Mouse (Mus musculus): Measurements from ENCODE around the gene Alkbh2. TPM values are rescaled to one million over a fixed set of nuclear protein-coding genes. Genes with fewer than 3 reads are reported as not detected.

The Alkbh2 gene
- polyA plus RNA-seq, 1 experiment: 17.9 TPM

DNA sequence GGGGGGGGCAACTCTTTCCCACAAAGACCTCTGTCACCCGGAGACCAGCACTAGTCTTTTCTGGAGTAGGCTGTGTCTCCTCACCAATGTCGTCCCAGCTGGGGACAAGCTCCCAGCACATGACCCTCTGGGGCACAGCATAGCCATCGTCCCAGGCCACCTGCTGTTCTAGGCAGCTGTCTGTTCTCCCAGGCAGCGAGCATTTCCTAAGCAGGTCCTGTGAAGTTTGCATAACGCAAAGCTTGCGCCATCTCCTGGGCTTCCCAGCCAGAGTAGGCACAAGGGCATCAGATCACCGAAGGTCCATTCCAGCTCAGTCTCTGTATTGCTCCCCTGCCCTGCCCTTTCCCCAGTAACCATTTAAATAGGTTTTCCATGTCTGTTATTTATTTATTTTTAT is 29.2 kb upstream of the Alkbh2 start:
- Histone ChIP-seq H3K27ac (ENCODE audit: insufficient read depth, low read length) (no peak overlapping the region), H3K27me3 (ENCODE audit: control insufficient read depth, insufficient read depth, low read length, poor library complexity, severe bottlenecking) (no peaks in the 10 kb centered on the region), H3K9me3 (replicated peaks; ENCODE audit: control insufficient read depth, insufficient read depth, low read length, poor library complexity, severe bottlenecking) (no peaks in the 10 kb centered on the region), H3K36me3 (ENCODE audit: control insufficient read depth, insufficient read depth, low read length, poor library complexity, severe bottlenecking) (no peaks in the 10 kb centered on the region), H3K4me3 (ENCODE audit: low read depth, low read length) (no peak overlapping the region), H3K4me1 (ENCODE audit: control insufficient read depth, insufficient read depth, low read length) (peaks cover 2% of the 10 kb centered on the region), H3K9ac (ENCODE audit: low read depth, poor library complexity, severe bottlenecking) (no peak overlapping the region)
- no peak for TF ChIP-seq POLR2A (IDR thresholded peaks at IDR 0.05; ENCODE audit: insufficient read depth, low read length)
- TF ChIP-seq CTCF (IDR thresholded peaks at IDR 0.05; ENCODE audit: low read depth, low read length): no peak
- no peak for TF ChIP-seq EP300 (IDR thresholded peaks at IDR 0.05; ENCODE audit: insufficient read depth, low read depth, low read length)

DNA sequence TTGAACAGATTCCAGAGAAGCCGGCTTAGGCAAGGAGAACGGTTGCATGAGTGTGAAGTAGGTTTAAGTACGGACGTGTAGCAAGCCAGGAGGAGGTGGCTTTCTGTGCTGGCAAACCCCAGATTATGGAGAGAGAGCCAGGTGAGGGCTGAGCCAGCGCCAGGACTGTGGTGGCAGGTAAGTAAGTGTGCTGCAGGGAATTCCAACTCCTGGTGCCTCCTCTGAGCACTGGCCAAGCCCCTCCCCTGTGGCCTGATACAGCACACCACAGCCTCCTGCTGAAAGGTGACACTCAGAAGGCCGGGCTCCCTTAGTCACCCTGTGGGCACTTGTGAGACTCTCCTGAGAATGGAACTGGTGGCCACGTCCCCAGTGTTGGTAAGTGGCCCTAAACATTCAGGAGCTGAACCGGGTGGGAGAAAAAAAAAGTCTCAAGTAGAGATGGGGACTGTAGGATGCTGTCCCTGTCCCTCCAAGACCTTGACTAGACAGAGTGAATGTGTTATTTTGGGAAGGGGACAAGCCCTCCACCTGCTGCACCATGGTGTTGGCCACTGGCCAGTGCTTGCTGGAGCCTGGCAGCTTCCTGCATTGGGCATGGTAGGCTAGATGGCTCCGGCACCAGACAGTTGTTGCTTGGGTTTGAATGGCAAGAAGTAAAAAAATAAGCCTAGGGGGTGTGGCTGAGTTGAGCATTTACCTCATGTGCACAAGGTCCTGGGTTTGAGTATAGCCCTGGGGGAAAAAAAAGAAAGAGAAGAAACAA is 27.3 kb upstream of the Alkbh2 start:
- H3K4me1 ChIP-seq (ENCODE audit: control insufficient read depth, insufficient read depth, low read length): peaks cover 6% of the 10 kb centered on the region
- no peaks in the 10 kb centered on the region for H3K27me3 ChIP-seq (ENCODE audit: control insufficient read depth, insufficient read depth, low read length, poor library complexity, severe bottlenecking)
- H3K4me3 ChIP-seq (ENCODE audit: low read depth, low read length): no peak overlapping the region
- no peak overlapping the region for H3K27ac ChIP-seq (ENCODE audit: insufficient read depth, low read length)
- TF ChIP-seq POLR2A (IDR thresholded peaks at IDR 0.05; ENCODE audit: insufficient read depth, low read length) (no peak), CTCF (IDR thresholded peaks at IDR 0.05; ENCODE audit: low read depth, low read length) (no peak), EP300 (IDR thresholded peaks at IDR 0.05; ENCODE audit: insufficient read depth, low read depth, low read length) (no peak)
- H3K9ac ChIP-seq (ENCODE audit: low read depth, poor library complexity, severe bottlenecking): no peak overlapping the region
- no peaks in the 10 kb centered on the region for H3K9me3 ChIP-seq (replicated peaks; ENCODE audit: control insufficient read depth, insufficient read depth, low read length, poor library complexity, severe bottlenecking)
- no peaks in the 10 kb centered on the region for H3K36me3 ChIP-seq (ENCODE audit: control insufficient read depth, insufficient read depth, low read length, poor library complexity, severe bottlenecking)

DNA sequence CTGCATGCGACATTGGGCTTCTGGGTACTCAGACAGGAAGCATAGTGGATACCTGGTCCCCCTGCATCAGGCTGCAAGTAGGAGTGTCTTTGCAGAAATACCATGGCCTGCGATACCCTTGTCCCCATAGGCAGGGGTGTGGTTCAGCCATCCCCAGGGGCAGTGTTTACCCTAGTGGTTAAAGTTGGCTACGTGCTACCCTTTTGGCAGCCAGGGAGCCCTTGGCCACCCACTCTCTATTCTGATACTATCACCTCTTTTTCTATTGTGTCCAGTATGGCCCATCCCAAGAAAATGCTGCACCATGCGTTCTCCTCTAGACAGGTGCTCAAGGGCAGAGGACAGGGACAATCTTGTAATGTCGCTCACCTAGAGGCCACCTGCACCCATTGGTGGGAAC is 26.7 kb upstream of the Alkbh2 start:
- peaks cover 6% of the 10 kb centered on the region for H3K4me1 ChIP-seq (ENCODE audit: control insufficient read depth, insufficient read depth, low read length)
- no peak for TF ChIP-seq CTCF (IDR thresholded peaks at IDR 0.05; ENCODE audit: low read depth, low read length)
- no peak overlapping the region for H3K4me3 ChIP-seq (ENCODE audit: low read depth, low read length)
- H3K27ac ChIP-seq (ENCODE audit: insufficient read depth, low read length): no peak overlapping the region
- no peaks in the 10 kb centered on the region for H3K36me3 ChIP-seq (ENCODE audit: control insufficient read depth, insufficient read depth, low read length, poor library complexity, severe bottlenecking)
- H3K27me3 ChIP-seq (ENCODE audit: control insufficient read depth, insufficient read depth, low read length, poor library complexity, severe bottlenecking): no peaks in the 10 kb centered on the region
- H3K9me3 ChIP-seq (replicated peaks; ENCODE audit: control insufficient read depth, insufficient read depth, low read length, poor library complexity, severe bottlenecking): no peaks in the 10 kb centered on the region
- no peak overlapping the region for H3K9ac ChIP-seq (ENCODE audit: low read depth, poor library complexity, severe bottlenecking)

DNA sequence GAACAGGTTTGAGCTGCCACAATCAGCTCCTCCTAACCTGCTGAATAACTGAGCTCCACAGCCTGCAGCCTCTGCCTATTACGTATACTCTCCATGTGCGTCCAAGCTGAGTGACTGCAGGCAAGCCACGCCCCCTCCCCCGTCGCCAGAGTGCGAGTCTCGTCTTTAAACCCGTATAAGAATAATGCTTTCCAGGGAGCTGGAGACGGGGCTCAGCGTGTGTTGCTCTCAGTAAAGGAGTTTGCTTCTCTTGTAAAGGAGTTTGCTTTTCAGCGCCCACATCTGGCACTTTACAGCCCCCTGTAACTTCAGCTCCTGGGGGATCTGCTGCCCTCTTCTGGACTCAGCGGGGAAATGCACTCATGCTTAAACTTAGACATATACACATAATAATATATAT is 25.5 kb upstream of the Alkbh2 start:
- no peaks in the 10 kb centered on the region for H3K36me3 ChIP-seq (ENCODE audit: control insufficient read depth, insufficient read depth, low read length, poor library complexity, severe bottlenecking)
- no peak for TF ChIP-seq POLR2A (IDR thresholded peaks at IDR 0.05; ENCODE audit: insufficient read depth, low read length)
- TF ChIP-seq CTCF (IDR thresholded peaks at IDR 0.05; ENCODE audit: low read depth, low read length): peak; percentile 65
- no peaks in the 10 kb centered on the region for H3K27me3 ChIP-seq (ENCODE audit: control insufficient read depth, insufficient read depth, low read length, poor library complexity, severe bottlenecking)
- H3K9ac ChIP-seq (ENCODE audit: low read depth, poor library complexity, severe bottlenecking): peak overlapping the region; percentile 5; the same call in 1 of the 2 replicates
- H3K4me1 ChIP-seq (ENCODE audit: control insufficient read depth, insufficient read depth, low read length): peaks cover 6% of the 10 kb centered on the region
- H3K9me3 ChIP-seq (replicated peaks; ENCODE audit: control insufficient read depth, insufficient read depth, low read length, poor library complexity, severe bottlenecking): no peaks in the 10 kb centered on the region
- peak overlapping the region; percentile 65 for H3K27ac ChIP-seq (ENCODE audit: insufficient read depth, low read length)
- peak overlapping the region; percentile 55 for H3K4me3 ChIP-seq (ENCODE audit: low read depth, low read length)

DNA sequence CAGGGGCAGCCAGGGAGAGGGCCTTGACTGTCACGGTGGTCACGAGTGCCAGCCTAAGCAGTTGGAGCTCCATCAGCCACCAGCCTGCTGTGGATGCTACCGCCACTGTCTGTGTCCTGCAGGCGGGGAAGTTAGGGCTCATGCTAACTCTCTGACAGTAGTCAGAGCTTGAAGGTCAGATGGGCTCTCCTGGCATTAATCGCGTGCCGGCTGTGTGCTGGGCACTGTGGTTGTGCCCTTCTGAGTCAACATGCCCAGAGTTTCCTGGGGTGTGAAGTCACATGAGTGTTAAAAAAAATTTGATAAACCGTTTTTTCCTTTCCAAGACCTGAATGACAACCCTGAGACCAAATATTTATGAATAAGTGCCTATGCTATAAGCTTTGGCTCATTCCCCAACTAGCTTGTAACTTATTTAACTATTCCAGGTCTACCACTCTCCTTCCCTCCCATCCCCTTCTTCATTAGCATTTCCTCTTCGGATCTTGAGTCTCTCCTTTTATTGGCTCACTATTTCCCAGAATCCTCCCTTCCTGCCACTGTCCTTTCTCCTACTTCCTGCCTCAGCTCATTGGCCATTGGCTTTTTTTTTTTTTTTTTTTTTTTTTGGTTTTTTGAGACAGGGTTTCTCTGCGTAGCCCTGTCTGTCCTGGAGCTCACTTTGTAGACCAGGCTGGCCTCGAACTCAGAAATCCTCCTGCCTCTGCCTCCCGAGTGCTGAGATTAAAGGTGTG is 24.5 kb upstream of the Alkbh2 start:
- no peaks in the 10 kb centered on the region for H3K36me3 ChIP-seq (ENCODE audit: control insufficient read depth, insufficient read depth, low read length, poor library complexity, severe bottlenecking)
- no peak for TF ChIP-seq CTCF (IDR thresholded peaks at IDR 0.05; ENCODE audit: low read depth, low read length)
- H3K4me3 ChIP-seq (ENCODE audit: low read depth, low read length): peak overlapping the region; percentile 55
- H3K27ac ChIP-seq (ENCODE audit: insufficient read depth, low read length): peak overlapping the region; percentile 65; the same call in 1 of the 2 replicates
- H3K9ac ChIP-seq (ENCODE audit: low read depth, poor library complexity, severe bottlenecking): peak overlapping the region; percentile 5; the same call in 1 of the 2 replicates
- no peaks in the 10 kb centered on the region for H3K9me3 ChIP-seq (replicated peaks; ENCODE audit: control insufficient read depth, insufficient read depth, low read length, poor library complexity, severe bottlenecking)
- H3K4me1 ChIP-seq (ENCODE audit: control insufficient read depth, insufficient read depth, low read length): peaks cover 6% of the 10 kb centered on the region
- no peaks in the 10 kb centered on the region for H3K27me3 ChIP-seq (ENCODE audit: control insufficient read depth, insufficient read depth, low read length, poor library complexity, severe bottlenecking)

Measured in ES-Bruce4 (cell line).